Mouse (Mus musculus) embryonic facial prominence, embryonic 14.5 days (tissue): Measurements from ENCODE around the gene Pnmal1. TPM values are rescaled to one million over a fixed set of nuclear protein-coding genes. Genes with fewer than 3 reads are reported as not detected.
A peak's percentile ranks its signal among the peaks of the same experiment; 100 is the strongest.

Experiments
- ATAC-seq: fragments of 200-750 bp; cut with Nextera tagmentation; 2 replicates; pipeline ENCODE4 v1.8.0; 2017; ENCODE audit warnings: low read depth, moderate number of reproducible peaks, moderate TSS enrichment
- DNase-seq: peaks from one replicate; pipeline ENCODE4 v3.0.0-alpha.2; 2015; ENCODE audit warnings: low spot score
- H3K27ac ChIP-seq: fragments of 300-500 bp; sonication (generic); replicated peaks from 2 replicates; pipeline ENCODE4 v1.5.1; 2014; ENCODE audit warnings: low read depth, mild to moderate bottlenecking, low read length, moderate library complexity
- H3K27me3 ChIP-seq: fragments of 300-500 bp; sonication (generic); replicated peaks from 2 replicates; pipeline ENCODE4 v1.6.1; 2014; ENCODE audit warnings: low read length; ENCODE audit not compliant: control insufficient read depth, insufficient read depth
- H3K36me3 ChIP-seq: fragments of 300-500 bp; sonication (generic); 2 replicates; pipeline ENCODE4 v1.6.1; 2014; ENCODE audit warnings: low read length, mixed read lengths; ENCODE audit not compliant: control insufficient read depth, insufficient read depth
- H3K4me1 ChIP-seq: fragments of 300-500 bp; sonication (generic); 2 replicates; pipeline ENCODE4 v1.6.1; 2014; ENCODE audit warnings: antibody characterized with exemption, low read length; ENCODE audit not compliant: control insufficient read depth, insufficient read depth
- H3K4me2 ChIP-seq: fragments of 300-500 bp; sonication (generic); 2 replicates; pipeline ENCODE4 v1.6.1; 2014; ENCODE audit warnings: low read depth, mild to moderate bottlenecking, low read length, moderate library complexity, mixed read lengths
- H3K4me3 ChIP-seq: fragments of 300-500 bp; sonication (generic); 2 replicates; pipeline ENCODE4 v1.5.1; 2014; ENCODE audit warnings: low read depth, mild to moderate bottlenecking, low read length
- H3K9ac ChIP-seq: fragments of 300-500 bp; sonication (generic); 2 replicates; pipeline ENCODE4 v1.6.1; 2014; ENCODE audit warnings: low read depth, mild to moderate bottlenecking, low read length, moderate library complexity, mixed read lengths
- H3K9me3 ChIP-seq: fragments of 300-500 bp; sonication (generic); 2 replicates; pipeline ENCODE4 v1.6.1; 2016; ENCODE audit warnings: low read length; ENCODE audit not compliant: control insufficient read depth
- WGBS: fragments of 180-500 bp; shearing (Covaris S2); extraction: QIAGEN DNeasy Blood & Tissue Kit; methylation state at CpG from one replicate; pipeline ENCODE4 v1.1.7; 2014; 5-methylcytosine and 5-hydroxymethylcytosine counted together
- polyA plus RNA-seq: library from polyadenylated mRNA; unstranded; fragments of >200 nt; fragmentation: Nextera tagmentation; extraction: Ambion mirVana; gene quantifications from 2 replicates; pipeline ENCODE4 v1.2.1, GENCODE M21; 2014

Pnmal1 gene
- polyA plus RNA-seq, 1 experiment from 2014 or later: 2.1 TPM

DNA sequence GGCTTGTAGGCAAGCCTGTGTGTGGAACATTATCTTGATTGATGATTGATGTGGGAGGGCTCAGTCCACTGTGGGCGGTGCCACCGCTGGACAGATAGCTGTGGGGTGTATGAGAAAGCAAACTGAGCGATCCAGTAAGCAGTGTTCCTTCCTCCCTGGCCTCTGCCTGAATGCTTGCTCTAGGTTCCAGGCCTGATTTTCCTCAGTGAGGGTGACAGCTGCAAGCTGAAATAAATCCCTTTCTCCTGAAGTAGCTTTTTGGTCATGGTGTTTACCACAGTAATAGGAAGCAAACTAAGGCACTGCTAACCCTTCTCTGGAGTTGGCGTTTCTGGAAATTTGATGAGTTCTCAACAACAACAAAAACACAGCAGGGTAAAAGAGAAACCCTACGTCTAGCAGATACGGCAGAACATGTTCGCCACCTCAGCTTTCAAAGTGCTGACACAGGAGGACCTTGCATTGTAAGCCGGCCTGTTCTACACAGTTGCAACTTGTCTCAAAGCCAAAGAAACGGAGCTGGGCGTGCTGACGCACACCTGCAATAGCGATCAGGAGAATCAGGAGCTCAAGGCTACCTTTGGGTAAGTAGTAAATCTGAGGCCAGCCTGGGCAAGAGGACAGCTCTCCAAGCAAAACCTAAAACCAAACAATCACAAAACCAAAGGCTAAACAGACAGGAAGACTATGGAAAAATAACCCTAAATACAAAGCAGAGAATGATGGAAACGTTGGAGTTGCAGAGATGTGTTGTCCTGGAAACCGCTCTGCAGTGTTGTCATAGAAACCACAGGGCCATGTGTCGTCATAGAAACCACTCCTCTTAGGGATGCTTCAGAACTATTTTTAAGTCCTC lies 2.8 kb upstream of the Pnmal1 start:
- DNase-seq (no peak), ATAC-seq (no peak)
- no peak overlapping the region for H3K9ac ChIP-seq
- H3K4me1 ChIP-seq: peaks cover 5% of the 10 kb centered on the region
- no peaks in the 10 kb centered on the region for H3K27me3 ChIP-seq
- H3K9me3 ChIP-seq: 0 out of 2 replicates have a peak, but pooled peaks cover 7% of the 10 kb centered on the region
- H3K36me3 ChIP-seq: no peaks in the 10 kb centered on the region
- 56% methylated on average over 15 of the region's 15 CpGs for WGBS
- H3K27ac ChIP-seq: peak overlapping the region; percentile 63
- no peak overlapping the region for H3K4me3 ChIP-seq
- H3K4me2 ChIP-seq: no peak overlapping the region

DNA sequence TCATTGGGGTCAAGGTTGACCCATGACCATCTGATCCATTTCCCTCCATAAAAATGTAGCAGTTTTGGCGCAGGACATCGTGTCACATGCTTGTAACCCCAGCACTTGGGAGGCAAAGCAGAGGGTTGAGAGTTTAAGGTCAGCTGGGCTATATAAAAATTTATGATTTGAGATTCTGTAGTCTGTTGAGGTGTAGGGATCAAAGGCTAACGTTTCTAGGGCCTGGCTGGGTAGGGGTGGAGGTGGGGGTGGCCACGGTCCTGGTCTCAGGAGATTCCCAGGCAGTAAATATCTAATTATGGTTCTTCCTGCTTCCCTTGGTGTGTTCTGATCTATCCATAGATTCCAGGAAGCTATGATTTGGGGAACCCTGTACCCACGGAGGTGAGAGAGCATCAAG lies 2.2 kb downstream of the Pnmal1 start:
- no peak overlapping the region for H3K9ac ChIP-seq
- H3K9me3 ChIP-seq: no peaks in the 10 kb centered on the region
- no peak overlapping the region for H3K4me2 ChIP-seq
- H3K27ac ChIP-seq: no peak overlapping the region
- H3K36me3 ChIP-seq: no peaks in the 10 kb centered on the region
- peaks cover 5% of the 10 kb centered on the region for H3K4me1 ChIP-seq
- no peak for ATAC-seq
- 78% methylated on average over 5 of the region's 5 CpGs for WGBS
- no peaks in the 10 kb centered on the region for H3K27me3 ChIP-seq
- DNase-seq: no peak
- H3K4me3 ChIP-seq: no peak overlapping the region

DNA sequence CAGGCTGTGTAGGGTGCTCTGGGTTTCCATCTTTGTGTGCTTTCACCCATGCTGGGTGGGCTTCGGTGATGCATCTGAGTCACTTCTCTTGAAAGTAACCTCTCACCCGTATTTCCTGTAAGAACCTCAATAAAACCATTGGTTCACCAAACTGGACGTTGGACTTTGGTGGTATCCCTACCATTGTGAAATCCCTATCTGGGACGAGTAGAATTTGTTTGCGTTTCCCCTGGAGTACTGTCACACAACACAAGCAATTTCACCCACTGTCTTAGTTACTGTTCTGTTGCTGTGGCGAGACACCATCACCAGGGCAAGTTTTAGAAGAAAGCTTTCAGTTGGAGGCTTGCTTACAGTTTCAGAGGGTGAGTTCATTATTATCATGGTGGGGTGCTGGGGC lies 8.9 kb downstream of the Pnmal1 start:
- DNase-seq (no peak), ATAC-seq (no peak)
- no peaks in the 10 kb centered on the region for H3K27me3 ChIP-seq
- 87% methylated on average over 6 of the region's 6 CpGs for WGBS
- H3K4me1 ChIP-seq: no peaks in the 10 kb centered on the region
- no peak overlapping the region for H3K4me3 ChIP-seq
- no peaks in the 10 kb centered on the region for H3K9me3 ChIP-seq
- no peak overlapping the region for H3K27ac ChIP-seq
- H3K9ac ChIP-seq: no peak overlapping the region
- no peak overlapping the region for H3K4me2 ChIP-seq
- H3K36me3 ChIP-seq: no peaks in the 10 kb centered on the region

DNA sequence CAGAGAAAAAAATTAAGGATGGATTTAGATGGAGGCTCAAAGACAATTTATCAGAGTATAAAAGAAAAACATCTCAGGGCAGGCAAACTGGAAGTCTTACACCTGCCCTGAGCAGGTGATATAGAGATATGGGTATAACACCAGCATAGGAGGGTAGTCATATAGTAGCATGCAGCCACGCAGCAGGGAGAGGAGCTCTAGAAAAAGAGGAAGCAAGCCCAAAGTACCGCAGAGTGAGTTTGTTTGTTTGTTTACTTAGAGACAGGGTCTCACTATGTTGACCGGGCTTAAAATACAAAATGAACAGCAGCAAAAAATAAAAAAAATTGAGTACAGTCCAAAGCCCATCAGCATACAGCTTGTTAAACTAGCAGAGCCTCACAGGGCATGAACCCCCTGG lies 11.7 kb downstream of the Pnmal1 start:
- WGBS: 79% methylated on average over 3 of the region's 3 CpGs
- Histone ChIP-seq H3K4me3 (no peak overlapping the region), H3K4me1 (no peaks in the 10 kb centered on the region), H3K9me3 (no peaks in the 10 kb centered on the region), H3K9ac (no peak overlapping the region), H3K36me3 (no peaks in the 10 kb centered on the region), H3K27ac (no peak overlapping the region), H3K27me3 (no peaks in the 10 kb centered on the region), H3K4me2 (no peak overlapping the region)
- DNase-seq (no peak), ATAC-seq (no peak)

DNA sequence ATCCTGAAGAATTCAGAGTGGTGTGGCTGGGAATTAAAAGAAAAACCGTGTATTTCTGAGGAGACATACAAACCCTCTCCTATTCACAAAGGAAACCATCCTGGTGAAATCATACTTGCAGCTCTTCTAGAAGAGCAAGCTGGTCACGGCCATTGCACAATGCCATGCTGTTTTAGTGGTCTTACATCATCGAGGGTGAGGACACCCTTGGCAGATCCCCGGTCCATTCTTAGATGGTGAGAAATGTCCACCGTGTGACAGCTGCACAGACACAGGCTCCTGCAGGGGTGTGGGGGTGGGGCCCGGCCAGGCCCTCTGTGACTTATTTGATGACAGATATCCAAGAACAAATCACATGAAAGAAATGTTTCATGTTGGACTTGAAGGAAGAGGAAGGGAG lies 14.5 kb downstream of the Pnmal1 start:
- H3K27me3 ChIP-seq: no peaks in the 10 kb centered on the region
- H3K4me1 ChIP-seq: no peaks in the 10 kb centered on the region
- no peak overlapping the region for H3K9ac ChIP-seq
- no peaks in the 10 kb centered on the region for H3K36me3 ChIP-seq
- no peaks in the 10 kb centered on the region for H3K9me3 ChIP-seq
- peak; percentile 66 for DNase-seq
- H3K4me2 ChIP-seq: no peak overlapping the region
- no peak overlapping the region for H3K4me3 ChIP-seq
- ATAC-seq: peak; percentile 79; the same call in 1 of the 2 replicates
- 63% methylated on average over 6 of the region's 6 CpGs for WGBS
- no peak overlapping the region for H3K27ac ChIP-seq

DNA sequence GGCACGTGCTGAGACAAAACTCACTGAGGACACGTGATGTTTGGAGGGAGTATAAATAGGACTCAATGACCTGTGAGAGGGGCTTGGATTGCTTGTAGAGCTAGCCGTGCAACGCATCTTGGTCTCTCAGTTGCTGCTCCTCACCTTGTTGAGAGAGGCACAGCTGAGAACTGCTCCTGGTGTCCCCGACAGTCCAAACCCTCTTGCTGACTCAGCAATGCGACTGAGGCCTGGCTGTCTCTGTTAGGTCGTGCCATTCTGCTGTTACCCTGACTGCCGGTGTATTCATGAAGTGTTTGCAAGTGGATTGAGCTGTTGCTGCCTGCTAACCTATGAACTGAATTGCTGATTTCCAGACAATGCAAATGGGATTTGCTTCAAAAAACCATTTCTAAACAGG lies 16.8 kb downstream of the Pnmal1 start:
- no peaks in the 10 kb centered on the region for H3K36me3 ChIP-seq
- H3K27me3 ChIP-seq: no peaks in the 10 kb centered on the region
- 0 out of 2 replicates have a peak, but pooled peaks cover 3% of the 10 kb centered on the region for H3K4me1 ChIP-seq
- DNase-seq (no peak), ATAC-seq (no peak)
- whole genome bisulfite sequencing: 58% methylated on average over 8 of the region's 8 CpGs
- no peaks in the 10 kb centered on the region for H3K9me3 ChIP-seq
- H3K4me3 ChIP-seq: no peak overlapping the region
- H3K4me2 ChIP-seq: no peak overlapping the region
- H3K27ac ChIP-seq: no peak overlapping the region
- no peak overlapping the region for H3K9ac ChIP-seq

DNA sequence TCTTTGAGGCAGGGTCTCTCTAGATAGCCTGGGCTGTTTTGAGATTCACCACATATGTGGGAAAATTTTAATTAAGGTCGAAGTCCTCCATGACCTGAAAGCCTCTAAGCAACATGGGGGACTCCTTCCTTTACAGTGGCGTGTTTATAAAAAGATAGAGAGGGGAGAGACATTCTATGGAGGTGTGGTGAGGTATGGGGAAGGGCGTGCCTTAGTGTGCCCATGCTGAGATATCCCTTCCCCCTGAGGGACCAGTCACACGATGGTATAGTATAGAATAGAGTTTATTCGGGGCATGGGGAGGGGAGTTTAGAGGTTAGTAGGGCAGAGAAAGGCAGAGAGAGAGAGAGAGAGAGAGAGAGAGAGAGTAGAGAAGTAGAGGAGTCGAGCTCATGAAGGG lies 18.7 kb downstream of the Pnmal1 start:
- Histone ChIP-seq H3K4me3 (no peak overlapping the region), H3K4me1 (0 out of 2 replicates have a peak, but pooled peaks cover 3% of the 10 kb centered on the region), H3K4me2 (no peak overlapping the region), H3K36me3 (no peaks in the 10 kb centered on the region), H3K9ac (no peak overlapping the region), H3K27ac (no peak overlapping the region), H3K9me3 (no peaks in the 10 kb centered on the region), H3K27me3 (no peaks in the 10 kb centered on the region)
- DNase-seq (no peak), ATAC-seq (no peak)
- whole genome bisulfite sequencing: 71% methylated on average over 6 of the region's 6 CpGs

DNA sequence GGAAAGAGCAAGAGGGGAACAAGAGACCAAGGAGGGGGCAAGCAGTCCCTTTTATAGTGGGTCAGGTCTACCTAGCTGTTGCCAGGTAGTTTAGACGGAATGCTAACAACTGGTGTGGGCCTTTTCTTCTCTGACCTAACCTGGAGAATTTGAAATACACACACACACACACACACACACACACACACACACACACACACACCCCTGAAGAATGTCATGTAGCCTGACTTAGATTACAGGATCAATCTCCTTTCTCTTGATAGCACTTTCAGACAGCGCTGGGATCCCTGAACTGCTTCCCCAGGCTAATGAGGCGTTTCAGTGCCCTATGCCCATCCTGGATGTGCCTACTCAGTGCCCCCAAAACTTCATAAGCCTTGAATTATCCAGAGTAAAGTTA lies 19.1 kb downstream of the Pnmal1 start:
- Histone ChIP-seq H3K36me3 (no peaks in the 10 kb centered on the region), H3K27ac (no peak overlapping the region), H3K27me3 (no peaks in the 10 kb centered on the region), H3K4me1 (0 out of 2 replicates have a peak, but pooled peaks cover 3% of the 10 kb centered on the region), H3K9me3 (no peaks in the 10 kb centered on the region), H3K4me2 (no peak overlapping the region), H3K9ac (no peak overlapping the region), H3K4me3 (no peak overlapping the region)
- DNase-seq (no peak), ATAC-seq (no peak)
- 84% methylated on average over 3 of the region's 3 CpGs for WGBS

DNA sequence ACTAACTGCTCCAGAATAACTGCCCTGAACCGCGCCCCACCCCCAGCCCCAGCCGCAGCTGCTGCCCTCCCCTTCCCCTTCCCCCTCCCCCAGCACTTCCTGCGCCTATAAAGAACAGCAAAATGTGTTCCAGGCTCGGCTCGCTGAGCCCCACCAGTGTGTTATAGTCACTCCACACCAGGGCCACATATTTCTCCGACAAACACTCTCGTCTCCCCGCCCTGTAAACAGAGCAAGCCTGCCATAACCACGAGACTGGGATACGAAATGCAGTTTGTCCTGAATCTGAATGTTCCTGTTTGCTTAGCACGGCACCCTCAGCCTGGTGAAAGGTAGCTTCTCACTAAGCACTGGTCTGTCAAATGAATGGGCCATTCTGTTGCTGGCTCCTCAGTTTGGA lies 20.9 kb downstream of the Pnmal1 start:
- Histone ChIP-seq H3K9ac (peak overlapping the region; percentile 47), H3K36me3 (no peaks in the 10 kb centered on the region), H3K4me2 (peak overlapping the region; percentile 44), H3K27ac (peak overlapping the region; percentile 73), H3K4me1 (0 out of 2 replicates have a peak, but pooled peaks cover 3% of the 10 kb centered on the region), H3K27me3 (no peaks in the 10 kb centered on the region), H3K4me3 (peak overlapping the region; percentile 17), H3K9me3 (no peaks in the 10 kb centered on the region)
- 3% methylated on average over 11 of the region's 12 CpGs for WGBS
- ATAC-seq: peak; percentile 69; the same call in 1 of the 2 replicates
- DNase-seq: peak; percentile 77
